Mouse (Mus musculus) heart, adult 2 months (tissue): ENCODE results near the gene Taok1. TPM values are rescaled to one million over a fixed set of nuclear protein-coding genes. Genes with fewer than 3 reads are reported as not detected.

ENCODE experiments used
- DNase-seq, 2 experiments: peaks; one replicate each; pipeline ENCODE4 v3.0.0; 2021
- H3K27ac ChIP-seq: fragments of 200-600 bp; 2 replicates; pipeline ENCODE4 v1.8.1; 2022
- H3K27me3 ChIP-seq: fragments of 200-500 bp; 2 replicates; pipeline ENCODE4 v1.6.1; 2012; ENCODE audit warnings: mild to moderate bottlenecking, low read length, inconsistent platforms, mixed read lengths; ENCODE audit not compliant: control insufficient read depth, insufficient read depth
- H3K36me3 ChIP-seq: fragments of 200-500 bp; 2 replicates; pipeline ENCODE4 v1.6.1; 2012; ENCODE audit warnings: low read length, inconsistent platforms; ENCODE audit not compliant: control insufficient read depth, insufficient read depth
- H3K4me1 ChIP-seq: fragments of 200-500 bp; 2 replicates; pipeline ENCODE4 v1.6.1; 2011; ENCODE audit warnings: low read length; ENCODE audit not compliant: control insufficient read depth, insufficient read depth
- H3K4me3 ChIP-seq: fragments of 200-600 bp; 2 replicates; pipeline ENCODE4 v1.8.1; 2022
- H3K79me2 ChIP-seq: fragments of 200-500 bp; replicated peaks from 2 replicates; pipeline ENCODE4 v1.6.1; 2012; ENCODE audit warnings: mild to moderate bottlenecking, inconsistent platforms, low read length, moderate library complexity, mixed read lengths; ENCODE audit not compliant: control insufficient read depth, insufficient read depth
- H3K9ac ChIP-seq: fragments of 200-500 bp; 2 replicates; pipeline ENCODE4 v1.6.1; 2012; ENCODE audit warnings: low read depth, mild to moderate bottlenecking, control low read depth, inconsistent platforms, low read length, mixed read lengths
- CTCF ChIP-seq: fragments of 200-600 bp; IDR thresholded peaks from 2 replicates; pipeline ENCODE4 v1.8.1; 2022; ENCODE audit warnings: antibody characterized with exemption, mild to moderate bottlenecking, moderate library complexity
- EP300 ChIP-seq: fragments of 200-500 bp; IDR thresholded peaks from 2 replicates; pipeline ENCODE4 v1.6.1; 2011; ENCODE audit warnings: low read depth, low read length, control low read depth; ENCODE audit not compliant: insufficient read depth
- POLR2A ChIP-seq: fragments of 200-500 bp; IDR thresholded peaks from 2 replicates; pipeline ENCODE4 v1.6.1; 2011; ENCODE audit warnings: mild to moderate bottlenecking, low read depth, low read length, control low read depth; ENCODE audit not compliant: insufficient read depth
- WGBS: fragments of 180-500 bp; shearing (Covaris S2); methylation state at CpG from one replicate; pipeline ENCODE4 v1.1.7; 2018; 5-methylcytosine and 5-hydroxymethylcytosine counted together
- intact Hi-C: fragments of 180-260 bp; cut with DNase I; formaldehyde crosslinking; loops from one replicate; pipeline ENCODE4 v1.15.1; 2025
- polyA plus RNA-seq: library from polyadenylated mRNA; depleted of rRNA; stranded (reverse); fragments of >200 nt; gene quantifications from 2 replicates; pipeline ENCODE4 v1.2.3, GENCODE M21; 2012
- total RNA-seq, 2 experiments: library from RNA; stranded (reverse); gene quantifications; 2 replicates each; pipeline ENCODE4 v1.2.3; 2021

Taok1 gene
- total and polyA plus RNA-seq, 3 experiments = 7.8 to 56.8 (median 50.9) TPM

- 29% methylated on average over 5 of the region's 5 CpGs for WGBS
- peak; percentile 41 to 67 for DNase-seq
- TF ChIP-seq CTCF (no peak), EP300 (0 out of 2 replicates have a peak, but pooled peaks have one; percentile 35), POLR2A (0 out of 2 replicates have a peak, but pooled peaks have one; percentile 22)
- Histone ChIP-seq H3K4me1 (peaks cover 7% of the 10 kb centered on the region), H3K27me3 (no peaks in the 10 kb centered on the region), H3K27ac (peak within 1 kb of the TSS; percentile 12; the same call in 1 of the 2 replicates), H3K9ac (no peak within 1 kb of the TSS), H3K79me2 (0 out of 2 replicates have a peak, but pooled peaks cover 1% of the 10 kb centered on the region), H3K36me3 (no peaks in the 10 kb centered on the region), H3K4me3 (no peak within 1 kb of the TSS)
- intact Hi-C loops = no loop called here
Measured at GRCm38 (mm10) chr11:77519043-77519442, 88.6 kb downstream of the Taok1 start, which contains the start of gene Gm10392. Gm10392 (minus strand) TSS chr11:77519198.

- 86% methylated on average over 27 of the region's 27 CpGs for WGBS
- no peaks in the 10 kb centered on the region for H3K27me3 ChIP-seq
- TF ChIP-seq CTCF = no peak
- no peak for TF ChIP-seq EP300
Measured at GRCm38 (mm10) chr11:77518051-77518798, 89.4 kb downstream of the Taok1 start.

GRCm38 (mm10) chr11:77516553-77517425 is 90.8 kb downstream of the Taok1 start:
- WGBS = 94% methylated on average over 5 of the region's 5 CpGs
- no peak overlapping the region for H3K4me3 ChIP-seq
- no peak for DNase-seq
- no peak overlapping the region for H3K9ac ChIP-seq
- intact Hi-C loops = no loop called here
- H3K36me3 ChIP-seq = no peaks in the 10 kb centered on the region
- H3K27ac ChIP-seq = no peak overlapping the region
- peaks cover 14% of the 10 kb centered on the region for H3K4me1 ChIP-seq
- no peaks in the 10 kb centered on the region for H3K79me2 ChIP-seq
- TF ChIP-seq EP300 (no peak), POLR2A (no peak), CTCF (no peak)
- no peaks in the 10 kb centered on the region for H3K27me3 ChIP-seq

More at GRCm38 (mm10) chr11:77518051-77518798, 89.4 kb downstream of the Taok1 start:
- no peak for DNase-seq
- Histone ChIP-seq H3K4me1 (peaks cover 9% of the 10 kb centered on the region), H3K4me3 (no peak overlapping the region), H3K79me2 (0 out of 2 replicates have a peak, but pooled peaks cover under 1% of the 10 kb centered on the region), H3K9ac (no peak overlapping the region), H3K27ac (peak overlapping the region; percentile 12; the same call in 1 of the 2 replicates), H3K36me3 (no peaks in the 10 kb centered on the region)
- intact Hi-C loops = no loop called here

- 26% methylated on average over 39 of the region's 39 CpGs for WGBS
- intact Hi-C loops = no loop called here
- Histone ChIP-seq H3K9ac (peak within 1 kb of the TSS; percentile 72), H3K27me3 (no peaks in the 10 kb centered on the region), H3K36me3 (no peaks in the 10 kb centered on the region), H3K79me2 (no peaks in the 10 kb centered on the region), H3K27ac (peak within 1 kb of the TSS; percentile 89), H3K4me1 (peaks cover 14% of the 10 kb centered on the region), H3K4me3 (peak within 1 kb of the TSS; percentile 71)
- no peak for TF ChIP-seq POLR2A
- no peak for TF ChIP-seq EP300
- no peak for TF ChIP-seq CTCF
- no peak for DNase-seq
Measured at GRCm38 (mm10) chr11:77515637-77516552, 91.7 kb downstream of the Taok1 start, which contains the start of gene Trp53i13. Trp53i13 (minus strand) TSS chr11:77515980.

- H3K79me2 ChIP-seq = no peaks in the 10 kb centered on the region
- TF ChIP-seq POLR2A (peak; percentile 62), CTCF (peak; percentile 30), EP300 (no peak)
- H3K4me3 ChIP-seq = peak within 1 kb of the TSS; percentile 71
- H3K27me3 ChIP-seq = no peaks in the 10 kb centered on the region
- peaks cover 14% of the 10 kb centered on the region for H3K4me1 ChIP-seq
- intact Hi-C loops = loop anchor here (5.0 kb wide), 1 partner anchor 172 kb away; the partner anchor contains the start of gene Nufip2
- DNase-seq = peak; percentile 89 to 91
- WGBS = under 1% methylated on average over 72 of the region's 72 CpGs
- H3K9ac ChIP-seq = peak within 1 kb of the TSS; percentile 72
- H3K36me3 ChIP-seq = no peaks in the 10 kb centered on the region
- H3K27ac ChIP-seq = peak within 1 kb of the TSS; percentile 89
Measured at GRCm38 (mm10) chr11:77514832-77515636, 92.6 kb downstream of the Taok1 start, which contains the start of gene Abhd15. Abhd15 (plus strand) TSS chr11:77515121.
